Mouse (Mus musculus): Measurements from ENCODE around the gene Selplg. TPM values are rescaled to one million over a fixed set of nuclear protein-coding genes. Genes with fewer than 3 reads are reported as not detected.

Gene Selplg
- polyA plus RNA-seq, 1 experiment from 2014 or later, result 2.3 TPM

DNA sequence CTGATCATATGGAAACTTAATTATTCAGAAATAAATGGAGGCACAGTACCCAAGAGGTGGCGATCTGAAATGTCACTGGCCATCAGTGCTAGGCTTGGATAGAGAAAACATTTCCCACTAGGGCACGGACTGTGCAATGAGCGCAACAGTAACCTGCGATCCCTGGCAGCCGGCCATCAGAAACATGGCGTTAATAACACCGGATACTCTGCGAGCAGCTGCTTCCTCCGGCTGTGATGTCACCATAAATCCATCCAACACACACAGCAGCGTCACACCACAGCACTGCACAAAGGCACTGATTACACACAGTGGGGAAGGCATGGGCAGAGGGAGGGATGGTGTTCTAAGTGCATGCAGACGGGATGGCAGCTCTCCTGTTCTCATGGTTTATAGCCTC lies 36.7 kb upstream of the Selplg start:
- H3K4me1 ChIP-seq, result peaks cover 67% of the 10 kb centered on the region
- peak overlapping the region; percentile 13; the same call in 1 of the 2 replicates for H3K4me2 ChIP-seq
- H3K4me3 ChIP-seq (replicated peaks), result no peak overlapping the region
- WGBS, result 7% methylated on average over 11 of the region's 11 CpGs
- no peak for ATAC-seq (ENCODE audit: low FRiP score)
- peak overlapping the region; percentile 65 for H3K27ac ChIP-seq (replicated peaks)
- H3K27me3 ChIP-seq (replicated peaks), result no peaks in the 10 kb centered on the region
- no peaks in the 10 kb centered on the region for H3K9me3 ChIP-seq (replicated peaks)
- no peak overlapping the region; the same call in 1 of the 2 replicates for H3K9ac ChIP-seq (replicated peaks)
- H3K36me3 ChIP-seq, result peaks cover 14% of the 10 kb centered on the region

DNA sequence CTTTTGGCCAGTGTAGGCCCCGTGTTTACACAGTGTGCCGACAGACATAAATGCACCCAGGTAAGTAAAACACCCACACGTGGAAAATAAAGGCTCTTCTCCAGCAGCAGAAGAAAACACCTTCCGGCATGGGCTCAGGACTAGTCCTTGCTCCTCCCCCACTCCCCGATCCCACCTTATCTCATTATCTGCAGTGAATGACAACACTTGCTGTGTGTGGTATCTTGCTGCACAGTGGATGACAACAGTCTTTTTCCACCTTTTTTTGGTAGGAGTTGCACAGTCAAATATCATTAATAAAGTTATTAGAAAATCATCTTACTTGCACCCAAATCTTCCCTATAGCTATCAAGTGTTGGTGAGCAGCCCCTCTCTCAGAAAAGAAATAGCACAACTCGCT lies 32.5 kb upstream of the Selplg start:
- no peak overlapping the region for H3K4me2 ChIP-seq
- no peak overlapping the region for H3K27ac ChIP-seq (replicated peaks)
- ATAC-seq (ENCODE audit: low FRiP score), result no peak
- WGBS, result 90% methylated on average over 6 of the region's 6 CpGs
- H3K4me3 ChIP-seq (replicated peaks), result no peak overlapping the region
- H3K36me3 ChIP-seq, result peaks cover 25% of the 10 kb centered on the region
- no peaks in the 10 kb centered on the region for H3K9me3 ChIP-seq (replicated peaks)
- no peaks in the 10 kb centered on the region for H3K27me3 ChIP-seq (replicated peaks)
- H3K9ac ChIP-seq (replicated peaks), result no peak overlapping the region
- peaks cover 35% of the 10 kb centered on the region for H3K4me1 ChIP-seq

DNA sequence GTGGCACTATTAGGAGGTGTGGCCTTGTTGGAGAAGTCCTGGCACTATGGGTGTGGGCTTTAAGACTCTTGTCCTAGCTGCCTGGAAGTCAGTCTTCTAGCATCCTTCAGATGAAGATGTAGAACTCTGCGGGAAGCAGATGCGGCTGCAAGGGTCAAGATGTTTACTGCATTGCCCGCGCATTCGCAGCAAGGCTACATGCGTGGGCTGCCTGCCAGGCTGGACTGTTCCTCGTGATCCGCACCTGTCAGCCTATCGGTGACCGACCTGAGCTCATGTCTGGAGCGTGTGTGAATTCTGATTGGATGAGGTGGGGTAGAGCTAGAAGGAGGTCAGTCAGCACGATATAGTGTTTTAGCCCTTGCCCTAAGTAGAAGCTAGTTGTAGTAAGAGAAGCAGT lies 31.6 kb upstream of the Selplg start:
- no peaks in the 10 kb centered on the region for H3K27me3 ChIP-seq (replicated peaks)
- H3K9me3 ChIP-seq (replicated peaks), result no peaks in the 10 kb centered on the region
- 96% methylated on average over 12 of the region's 12 CpGs for WGBS
- H3K4me3 ChIP-seq (replicated peaks), result no peak overlapping the region
- H3K4me1 ChIP-seq, result peaks cover 31% of the 10 kb centered on the region
- H3K36me3 ChIP-seq, result peaks cover 25% of the 10 kb centered on the region
- no peak overlapping the region for H3K27ac ChIP-seq (replicated peaks)
- no peak overlapping the region for H3K9ac ChIP-seq (replicated peaks)
- no peak overlapping the region for H3K4me2 ChIP-seq
- ATAC-seq (ENCODE audit: low FRiP score), result no peak

DNA sequence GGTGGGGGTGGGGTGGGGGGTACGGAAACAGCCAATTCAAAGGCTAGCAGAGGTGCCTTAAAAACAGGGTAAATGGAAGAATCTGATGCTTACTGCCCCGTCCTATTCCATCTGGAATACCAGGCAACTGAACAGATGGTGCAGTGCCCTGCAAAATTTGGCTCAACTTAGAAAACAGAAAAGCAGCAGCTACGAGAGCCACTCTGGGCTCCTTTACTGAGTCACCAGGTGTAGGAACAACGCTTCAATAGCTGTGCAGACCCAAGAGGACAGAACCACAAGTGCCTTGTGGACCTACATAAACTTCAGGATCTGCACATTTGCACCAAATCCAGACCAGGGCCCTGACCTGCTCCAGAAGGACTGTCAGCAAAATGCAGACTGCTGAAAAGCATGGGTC lies 30.0 kb upstream of the Selplg start:
- H3K9me3 ChIP-seq (replicated peaks), result no peaks in the 10 kb centered on the region
- H3K4me2 ChIP-seq, result no peak overlapping the region
- peaks cover 30% of the 10 kb centered on the region for H3K4me1 ChIP-seq
- H3K4me3 ChIP-seq (replicated peaks), result no peak overlapping the region
- no peak overlapping the region for H3K9ac ChIP-seq (replicated peaks)
- peak overlapping the region; percentile 7; the same call in 1 of the 2 replicates for H3K27ac ChIP-seq (replicated peaks)
- no peak for ATAC-seq (ENCODE audit: low FRiP score)
- peaks cover 25% of the 10 kb centered on the region for H3K36me3 ChIP-seq
- 67% methylated on average over 4 of the region's 4 CpGs for WGBS
- H3K27me3 ChIP-seq (replicated peaks), result no peaks in the 10 kb centered on the region

DNA sequence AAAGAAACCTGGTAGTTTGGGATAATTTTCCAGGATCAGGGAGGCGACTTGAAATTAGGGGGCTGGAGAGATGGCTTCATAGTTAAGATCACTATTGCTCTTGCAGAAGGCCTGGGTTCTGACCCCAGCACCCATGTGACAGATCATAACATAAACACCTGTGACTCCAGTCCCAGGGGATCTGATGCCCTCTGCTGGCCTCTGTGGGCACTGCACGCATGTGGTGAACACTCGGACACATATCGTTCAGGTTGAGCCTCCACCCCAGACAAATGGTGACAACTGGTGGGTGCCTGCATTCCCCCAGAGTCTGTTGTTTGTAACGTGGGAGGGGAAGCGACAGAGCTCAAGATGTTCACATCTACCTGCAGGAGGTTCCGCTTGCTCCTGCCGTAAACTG lies 28.9 kb upstream of the Selplg start:
- peaks cover 25% of the 10 kb centered on the region for H3K36me3 ChIP-seq
- no peak overlapping the region for H3K9ac ChIP-seq (replicated peaks)
- H3K4me1 ChIP-seq, result peaks cover 37% of the 10 kb centered on the region
- no peak overlapping the region for H3K4me2 ChIP-seq
- 93% methylated on average over 8 of the region's 8 CpGs for WGBS
- no peak overlapping the region for H3K4me3 ChIP-seq (replicated peaks)
- no peaks in the 10 kb centered on the region for H3K9me3 ChIP-seq (replicated peaks)
- no peaks in the 10 kb centered on the region for H3K27me3 ChIP-seq (replicated peaks)
- ATAC-seq (ENCODE audit: low FRiP score), result no peak
- no peak overlapping the region for H3K27ac ChIP-seq (replicated peaks)

DNA sequence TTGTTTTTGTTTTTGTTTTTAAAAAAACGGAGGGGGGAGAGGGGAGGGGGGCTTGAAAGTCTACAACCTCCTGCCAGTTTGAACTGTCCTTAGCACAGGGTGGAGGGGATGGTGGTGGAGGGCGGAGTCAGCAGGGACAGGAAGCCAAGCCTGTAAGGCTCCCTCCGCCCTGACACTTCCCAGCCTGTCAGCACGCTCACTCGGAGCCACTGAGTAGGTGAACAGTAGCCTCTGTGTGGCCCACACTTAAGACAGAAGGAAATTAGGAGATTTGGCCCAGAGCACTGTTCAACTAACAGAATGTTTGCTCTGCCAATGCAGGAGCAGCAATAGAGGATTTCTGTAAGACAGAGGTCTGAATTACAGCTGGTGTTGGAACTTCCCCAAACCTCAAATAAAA lies 26.5 kb upstream of the Selplg start:
- H3K36me3 ChIP-seq, result peaks cover 9% of the 10 kb centered on the region
- peak overlapping the region; percentile 28; the same call in 1 of the 2 replicates for H3K27ac ChIP-seq (replicated peaks)
- no peak overlapping the region for H3K4me3 ChIP-seq (replicated peaks)
- H3K27me3 ChIP-seq (replicated peaks), result no peaks in the 10 kb centered on the region
- no peak overlapping the region for H3K9ac ChIP-seq (replicated peaks)
- ATAC-seq (ENCODE audit: low FRiP score), result no peak
- no peak overlapping the region for H3K4me2 ChIP-seq
- no peaks in the 10 kb centered on the region for H3K9me3 ChIP-seq (replicated peaks)
- WGBS, result 67% methylated on average over 5 of the region's 5 CpGs
- peaks cover 56% of the 10 kb centered on the region for H3K4me1 ChIP-seq

DNA sequence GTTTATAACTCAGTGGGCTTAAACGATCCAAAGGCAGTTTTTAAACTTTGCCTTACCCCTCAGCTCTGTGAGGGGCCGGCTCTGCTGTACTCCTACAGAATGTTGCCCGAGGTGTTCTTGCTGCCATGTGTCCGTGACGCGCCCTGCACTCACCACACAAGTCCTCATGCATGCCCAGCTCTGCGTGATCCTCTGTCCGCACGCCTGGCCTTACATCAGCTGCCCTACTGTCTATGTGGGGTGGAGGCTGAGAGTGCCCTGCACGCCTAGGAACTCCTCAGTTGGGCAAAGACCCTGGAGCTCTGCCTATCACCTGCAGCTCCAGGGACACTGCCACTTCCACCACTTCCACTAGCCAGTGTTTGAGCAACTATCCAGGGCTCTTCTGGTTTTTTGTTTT lies 26.1 kb upstream of the Selplg start:
- Histone ChIP-seq H3K4me2 (no peak overlapping the region), H3K9ac (replicated peaks) (no peak overlapping the region), H3K36me3 (peaks cover 5% of the 10 kb centered on the region), H3K27ac (replicated peaks) (no peak overlapping the region), H3K9me3 (replicated peaks) (no peaks in the 10 kb centered on the region), H3K4me3 (replicated peaks) (no peak overlapping the region), H3K4me1 (peaks cover 58% of the 10 kb centered on the region), H3K27me3 (replicated peaks) (no peaks in the 10 kb centered on the region)
- 77% methylated on average over 10 of the region's 10 CpGs for WGBS
- no peak for ATAC-seq (ENCODE audit: low FRiP score)

DNA sequence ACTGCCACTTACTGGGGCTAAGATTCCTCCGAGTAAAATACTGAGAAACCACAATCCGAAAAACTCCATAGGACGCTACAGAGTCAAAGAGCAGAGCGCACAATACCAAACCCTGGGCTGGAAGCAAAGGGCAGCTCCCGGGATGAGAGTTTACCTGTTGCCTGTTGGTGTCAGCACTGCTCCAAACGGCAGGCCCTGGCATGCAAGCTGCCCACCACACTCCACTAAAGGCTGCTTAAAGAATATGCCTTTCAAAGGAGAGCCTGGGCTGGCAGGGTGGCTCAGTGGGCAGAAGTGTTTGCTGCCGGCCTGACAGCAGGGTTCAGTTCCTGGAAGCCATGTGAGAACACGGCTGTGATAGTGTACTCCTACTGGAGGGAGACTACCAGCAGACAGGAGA lies 25.2 kb upstream of the Selplg start:
- Histone ChIP-seq H3K9me3 (replicated peaks) (no peaks in the 10 kb centered on the region), H3K27ac (replicated peaks) (no peak overlapping the region), H3K9ac (replicated peaks) (no peak overlapping the region), H3K4me1 (peaks cover 53% of the 10 kb centered on the region), H3K4me2 (no peak overlapping the region), H3K4me3 (replicated peaks) (no peak overlapping the region), H3K27me3 (replicated peaks) (no peaks in the 10 kb centered on the region), H3K36me3 (0 out of 2 replicates have a peak, but pooled peaks cover 2% of the 10 kb centered on the region)
- 68% methylated on average over 8 of the region's 8 CpGs for WGBS
- ATAC-seq (ENCODE audit: low FRiP score), result no peak

DNA sequence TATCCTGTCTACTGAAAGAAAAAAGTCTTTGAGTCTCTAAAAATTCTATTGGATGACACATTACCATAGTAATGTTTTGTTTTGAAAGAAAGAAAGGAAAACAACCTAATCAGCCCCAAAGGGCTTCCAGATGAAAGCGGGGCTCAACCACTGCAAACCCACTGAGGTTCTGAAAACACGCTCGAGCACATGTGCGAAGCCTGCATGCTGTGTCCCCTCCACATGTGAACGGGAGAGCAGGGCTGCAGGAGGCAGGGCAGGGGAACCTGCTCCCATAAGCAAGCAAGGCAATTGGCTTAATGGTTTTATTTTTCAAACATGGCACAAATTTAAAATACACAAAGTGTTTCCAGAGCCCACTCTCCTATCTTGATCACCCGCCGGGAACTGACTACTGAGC lies 24.2 kb upstream of the Selplg start:
- Histone ChIP-seq H3K27ac (replicated peaks) (peak overlapping the region; percentile 56; the same call in 1 of the 2 replicates), H3K4me3 (replicated peaks) (no peak overlapping the region), H3K9ac (replicated peaks) (no peak overlapping the region), H3K27me3 (replicated peaks) (no peaks in the 10 kb centered on the region), H3K9me3 (replicated peaks) (no peaks in the 10 kb centered on the region), H3K4me2 (no peak overlapping the region), H3K4me1 (peaks cover 50% of the 10 kb centered on the region), H3K36me3 (0 out of 2 replicates have a peak, but pooled peaks cover 9% of the 10 kb centered on the region)
- 62% methylated on average over 7 of the region's 7 CpGs for WGBS
- ATAC-seq (ENCODE audit: low FRiP score), result no peak

DNA sequence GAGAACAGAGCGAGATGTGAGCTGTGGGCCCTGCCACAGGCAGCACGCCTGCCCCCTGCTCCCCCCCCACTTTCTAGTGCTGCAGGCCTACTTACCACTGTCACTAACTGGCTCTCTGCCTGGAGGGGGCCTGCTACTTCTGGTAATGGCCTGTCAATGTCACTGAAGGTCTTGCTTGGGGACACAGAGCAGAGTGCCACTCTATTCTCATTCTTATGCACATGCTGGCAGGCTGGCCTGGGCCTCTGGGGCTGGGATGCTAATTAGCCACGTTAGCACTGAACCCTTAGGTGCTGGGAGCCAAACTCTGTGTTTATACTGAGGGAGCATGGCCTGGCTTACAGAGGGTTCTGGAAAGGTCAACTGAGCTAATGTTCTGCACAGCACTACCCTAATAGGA lies 23.3 kb upstream of the Selplg start:
- 20% methylated on average over 3 of the region's 3 CpGs for WGBS

DNA sequence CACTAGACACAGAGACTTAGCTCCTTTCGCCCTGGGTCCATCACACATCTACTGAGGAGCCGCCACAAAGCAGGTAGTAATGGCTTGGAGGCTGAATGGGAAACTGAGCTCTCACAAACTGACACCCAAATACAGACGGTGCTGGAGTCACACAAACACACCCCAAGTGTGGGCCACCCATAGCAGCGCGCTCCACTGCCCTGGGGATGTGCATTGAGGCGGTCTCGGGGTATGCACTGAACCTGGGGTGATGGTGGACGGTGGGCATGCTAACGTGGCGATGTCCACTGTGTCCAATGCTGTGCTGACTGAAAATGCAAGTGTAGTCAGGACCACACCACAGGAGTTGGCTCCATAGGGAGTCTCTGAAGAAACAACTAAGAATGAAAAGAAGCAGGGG lies 22.7 kb upstream of the Selplg start:
- peaks cover 17% of the 10 kb centered on the region for H3K36me3 ChIP-seq
- 88% methylated on average over 10 of the region's 10 CpGs for WGBS
- no peak overlapping the region for H3K4me2 ChIP-seq
- peaks cover 50% of the 10 kb centered on the region for H3K4me1 ChIP-seq
- H3K27ac ChIP-seq (replicated peaks), result peak overlapping the region; percentile 56; the same call in 1 of the 2 replicates
- no peaks in the 10 kb centered on the region for H3K27me3 ChIP-seq (replicated peaks)
- no peak for ATAC-seq (ENCODE audit: low FRiP score)
- no peaks in the 10 kb centered on the region for H3K9me3 ChIP-seq (replicated peaks)
- no peak overlapping the region for H3K9ac ChIP-seq (replicated peaks)
- H3K4me3 ChIP-seq (replicated peaks), result no peak overlapping the region

More for the DNA sequence above, 23.3 kb upstream of the Selplg start:
- peak; percentile 48; the same call in 1 of the 2 replicates for ATAC-seq (ENCODE audit: low FRiP score)
- H3K9ac ChIP-seq (replicated peaks), result no peak overlapping the region
- no peak overlapping the region for H3K4me2 ChIP-seq
- H3K4me3 ChIP-seq (replicated peaks), result no peak overlapping the region
- H3K27me3 ChIP-seq (replicated peaks), result no peaks in the 10 kb centered on the region
- peaks cover 12% of the 10 kb centered on the region for H3K36me3 ChIP-seq
- peak overlapping the region; percentile 56 for H3K27ac ChIP-seq (replicated peaks)
- no peaks in the 10 kb centered on the region for H3K9me3 ChIP-seq (replicated peaks)
- H3K4me1 ChIP-seq, result peaks cover 50% of the 10 kb centered on the region

DNA sequence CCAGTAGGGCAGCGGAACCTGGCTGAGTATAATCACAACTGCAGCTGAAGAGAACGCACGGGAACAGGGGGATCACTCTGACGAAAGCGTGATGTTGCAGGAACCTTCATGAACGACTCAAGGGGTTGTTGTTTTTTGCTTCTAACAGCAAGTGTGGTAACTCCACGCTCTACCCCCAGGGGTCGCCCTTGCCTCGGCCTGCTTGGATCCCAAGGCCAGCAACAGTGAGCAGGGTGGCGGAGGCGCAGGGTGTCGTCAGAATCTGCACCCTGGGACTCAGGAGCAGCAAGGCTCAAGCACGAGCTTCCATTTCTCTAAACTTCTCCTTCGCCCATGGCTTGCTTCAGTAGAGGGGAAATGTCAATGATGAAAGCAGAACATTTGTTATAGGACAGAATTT lies 22.1 kb upstream of the Selplg start:
- WGBS, result 49% methylated on average over 14 of the region's 14 CpGs
- no peak overlapping the region for H3K9ac ChIP-seq (replicated peaks)
- no peaks in the 10 kb centered on the region for H3K9me3 ChIP-seq (replicated peaks)
- peaks cover 24% of the 10 kb centered on the region for H3K36me3 ChIP-seq
- no peaks in the 10 kb centered on the region for H3K27me3 ChIP-seq (replicated peaks)
- 0 out of 2 replicates have a peak overlapping the region, but pooled peaks have one; percentile 56 for H3K27ac ChIP-seq (replicated peaks)
- ATAC-seq (ENCODE audit: low FRiP score), result no peak
- no peak overlapping the region for H3K4me2 ChIP-seq
- no peak overlapping the region for H3K4me3 ChIP-seq (replicated peaks)
- H3K4me1 ChIP-seq, result peaks cover 49% of the 10 kb centered on the region

DNA sequence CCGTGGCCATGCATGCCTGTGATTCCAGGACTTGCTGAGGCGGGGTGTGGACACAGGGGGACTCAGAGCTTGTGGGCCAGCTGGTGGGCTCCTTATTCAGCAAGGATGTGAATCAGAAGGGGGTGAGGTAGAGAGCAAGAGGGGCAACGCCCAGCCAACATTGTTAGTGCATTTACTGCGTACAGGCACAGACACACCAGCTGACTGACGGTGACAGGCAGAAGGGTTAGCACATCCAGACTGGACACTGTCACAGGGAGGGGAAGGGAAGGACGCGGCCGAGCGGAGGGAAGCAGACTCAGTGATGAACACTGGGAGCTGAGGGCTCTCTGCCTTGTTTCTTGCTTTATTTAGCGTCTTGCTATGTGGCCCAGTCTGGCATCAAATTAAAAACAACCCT lies 21.1 kb upstream of the Selplg start:
- peaks cover 40% of the 10 kb centered on the region for H3K4me1 ChIP-seq
- 91% methylated on average over 10 of the region's 10 CpGs for WGBS
- H3K36me3 ChIP-seq, result peaks cover 32% of the 10 kb centered on the region
- H3K9me3 ChIP-seq (replicated peaks), result no peaks in the 10 kb centered on the region
- no peak overlapping the region for H3K4me2 ChIP-seq
- no peak overlapping the region for H3K9ac ChIP-seq (replicated peaks)
- no peak overlapping the region for H3K27ac ChIP-seq (replicated peaks)
- no peak for ATAC-seq (ENCODE audit: low FRiP score)
- no peak overlapping the region for H3K4me3 ChIP-seq (replicated peaks)
- no peaks in the 10 kb centered on the region for H3K27me3 ChIP-seq (replicated peaks)

Data from neural tube, embryonic 15.5 days (tissue).